20 mouse cellular contexts compared by ENCODE assay signal in the genomic region with DNA sequence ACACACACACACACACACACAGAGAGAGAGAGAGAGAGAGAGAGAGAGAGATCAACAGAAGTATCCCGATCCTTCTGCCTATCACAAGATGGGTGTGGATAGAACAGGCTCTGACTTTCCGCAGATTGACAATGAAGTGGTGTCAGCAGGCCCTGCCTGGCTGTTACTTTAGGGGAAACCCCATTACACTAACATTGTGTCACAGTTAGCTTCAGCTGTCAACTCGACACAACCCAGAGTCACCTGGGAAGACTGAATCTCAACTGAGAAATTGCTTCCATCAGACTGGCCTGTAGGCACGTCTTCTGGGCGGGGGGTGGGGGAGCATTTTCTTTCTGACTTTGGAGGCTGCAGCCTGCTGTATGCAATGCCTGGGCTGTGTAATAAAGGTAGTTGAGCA.
"Had no signal": no experiment of that assay in that cellular context is flagged by ENCODE, and none has a peak within 500 bp of the region (broad histone marks: within the 10 kb centered on the region; RNA-seq: fewer than 3 reads in every experiment).

No protein-coding gene starts in this region.

- H3K4me1 ChIP-seq: stomach, embryonic 15.5 days had no signal

- H3K9ac ChIP-seq: limb, embryonic 12.5 days; limb, embryonic 15.5 days; liver, embryonic 14.5 days; liver, postnatal 0 days; lung, embryonic 14.5 days; neural tube, embryonic 12.5 days; neural tube, embryonic 15.5 days; stomach, embryonic 15.5 days had no signal

- DNase-seq: left cerebral cortex, postnatal 4 days; liver, postnatal 0 days; lung, embryonic 14.5 days; midbrain, embryonic 14.5 days; right cerebral cortex, adult 18-20 months; right cerebral cortex, postnatal 14 days; right cerebral cortex, postnatal 4 days; spleen, adult 18-20 months; thymus, postnatal 36 days had no signal

- H3K4me3 ChIP-seq: limb, embryonic 12.5 days; limb, embryonic 15.5 days; neural tube, embryonic 12.5 days; neural tube, embryonic 15.5 days; stomach, embryonic 15.5 days had no signal

- H3K4me2 ChIP-seq: limb, embryonic 12.5 days; limb, embryonic 15.5 days; liver, embryonic 11.5 days; lung, embryonic 14.5 days; midbrain, embryonic 11.5 days; neural tube, embryonic 12.5 days; neural tube, embryonic 15.5 days; stomach, embryonic 15.5 days had no signal

- H3K9me3 ChIP-seq: limb, embryonic 12.5 days; limb, embryonic 15.5 days; neural tube, embryonic 12.5 days; neural tube, embryonic 15.5 days; stomach, embryonic 15.5 days had no signal

- H3K27ac ChIP-seq: kidney, postnatal 0 days; limb, embryonic 12.5 days; limb, embryonic 15.5 days; liver, embryonic 14.5 days; macrophage; neural tube, embryonic 12.5 days; neural tube, embryonic 15.5 days; stomach, embryonic 15.5 days had no signal

- H3K36me3 ChIP-seq: limb, embryonic 12.5 days; limb, embryonic 15.5 days; neural tube, embryonic 12.5 days; neural tube, embryonic 15.5 days; stomach, embryonic 15.5 days had no signal

- H3K27me3 ChIP-seq: limb, embryonic 12.5 days; limb, embryonic 15.5 days; neural tube, embryonic 12.5 days; neural tube, embryonic 15.5 days; stomach, embryonic 15.5 days had no signal

- ATAC-seq: liver, postnatal 0 days; lung, postnatal 0 days had no signal
